Mouse (Mus musculus): Measurements from ENCODE around the gene Tob2. TPM values are rescaled to one million over a fixed set of nuclear protein-coding genes. Genes with fewer than 3 reads are reported as not detected.

Gene Tob2
- polyA plus RNA-seq, 1 experiment from 2014 or later, result 12.3 TPM

- Histone ChIP-seq H3K4me1 (ENCODE audit: insufficient read depth) (peaks cover 30% of the 10 kb centered on the region), H3K27me3 (ENCODE audit: insufficient read depth, low read length) (no peaks in the 10 kb centered on the region), H3K36me3 (replicated peaks; ENCODE audit: insufficient read depth, low read length) (peaks cover 54% of the 10 kb centered on the region), H3K9me3 (ENCODE audit: low read length) (no peaks in the 10 kb centered on the region), H3K4me2 (ENCODE audit: low read depth, low read length) (no peak overlapping the region), H3K27ac (ENCODE audit: low read depth) (no peak overlapping the region), H3K9ac (replicated peaks) (no peak overlapping the region), H3K4me3 (ENCODE audit: low read depth, low read length) (no peak overlapping the region)
- no peak for DNase-seq
- TF ChIP-seq CTCF (IDR thresholded peaks at IDR 0.05; ENCODE audit: low read depth) (no peak), EP300 (IDR thresholded peaks at IDR 0.05; ENCODE audit: low read depth) (no peak)
- 69% methylated on average over 1 of the region's 1 CpGs for WGBS (ENCODE audit: insufficient replicate concordance)
- ATAC-seq, result no peak
These were observed 35.4 kb upstream of the Tob2 start for GRCm38 (mm10) chr15:81894002-81894401.

- peaks cover 61% of the 10 kb centered on the region for H3K36me3 ChIP-seq (replicated peaks; ENCODE audit: insufficient read depth, low read length)
- WGBS (ENCODE audit: insufficient replicate concordance), result 73% methylated on average over 8 of the region's 8 CpGs
- peak; percentile 56 for DNase-seq
- no peak overlapping the region for H3K9ac ChIP-seq (replicated peaks)
- peaks cover 24% of the 10 kb centered on the region for H3K4me1 ChIP-seq (ENCODE audit: insufficient read depth)
- no peaks in the 10 kb centered on the region for H3K9me3 ChIP-seq (ENCODE audit: low read length)
- peak; percentile 73 for ATAC-seq
- no peak overlapping the region for H3K4me3 ChIP-seq (ENCODE audit: low read depth, low read length)
- peak overlapping the region; percentile 63 for H3K27ac ChIP-seq (ENCODE audit: low read depth)
- no peaks in the 10 kb centered on the region for H3K27me3 ChIP-seq (ENCODE audit: insufficient read depth, low read length)
- H3K4me2 ChIP-seq (ENCODE audit: low read depth, low read length), result peak overlapping the region; percentile 42; the same call in 1 of the 2 replicates
- TF ChIP-seq CTCF (IDR thresholded peaks at IDR 0.05; ENCODE audit: low read depth) (peak; percentile 34), EP300 (IDR thresholded peaks at IDR 0.05; ENCODE audit: low read depth) (no peak)
These were observed 33.4 kb upstream of the Tob2 start for GRCm38 (mm10) chr15:81891822-81892580.

- no peak for ATAC-seq
- Histone ChIP-seq H3K27ac (ENCODE audit: low read depth) (peak overlapping the region; percentile 63), H3K9ac (replicated peaks) (no peak overlapping the region), H3K4me3 (ENCODE audit: low read depth, low read length) (no peak overlapping the region), H3K4me1 (ENCODE audit: insufficient read depth) (peaks cover 22% of the 10 kb centered on the region), H3K4me2 (ENCODE audit: low read depth, low read length) (peak overlapping the region; percentile 4; the same call in 1 of the 2 replicates), H3K36me3 (replicated peaks; ENCODE audit: insufficient read depth, low read length) (peaks cover 60% of the 10 kb centered on the region), H3K27me3 (ENCODE audit: insufficient read depth, low read length) (no peaks in the 10 kb centered on the region), H3K9me3 (ENCODE audit: low read length) (no peaks in the 10 kb centered on the region)
- DNase-seq, result no peak
- TF ChIP-seq CTCF (IDR thresholded peaks at IDR 0.05; ENCODE audit: low read depth) (no peak), EP300 (IDR thresholded peaks at IDR 0.05; ENCODE audit: low read depth) (no peak)
- 70% methylated on average over 7 of the region's 7 CpGs for WGBS (ENCODE audit: insufficient replicate concordance)
These were observed 32.7 kb upstream of the Tob2 start for GRCm38 (mm10) chr15:81891140-81891802.

GRCm38 (mm10) chr15:81889175-81889574 is 30.6 kb upstream of the Tob2 start:
- DNase-seq (no peak), ATAC-seq (no peak)
- Histone ChIP-seq H3K27me3 (ENCODE audit: insufficient read depth, low read length) (no peaks in the 10 kb centered on the region), H3K9ac (replicated peaks) (no peak overlapping the region), H3K4me2 (ENCODE audit: low read depth, low read length) (no peak overlapping the region), H3K4me3 (ENCODE audit: low read depth, low read length) (no peak overlapping the region), H3K9me3 (ENCODE audit: low read length) (no peaks in the 10 kb centered on the region), H3K36me3 (replicated peaks; ENCODE audit: insufficient read depth, low read length) (peaks cover 48% of the 10 kb centered on the region), H3K27ac (ENCODE audit: low read depth) (no peak overlapping the region), H3K4me1 (ENCODE audit: insufficient read depth) (peaks cover 22% of the 10 kb centered on the region)
- TF ChIP-seq EP300 (IDR thresholded peaks at IDR 0.05; ENCODE audit: low read depth), result no peak
- TF ChIP-seq CTCF (IDR thresholded peaks at IDR 0.05; ENCODE audit: low read depth), result no peak
- WGBS (ENCODE audit: insufficient replicate concordance), result 89% methylated on average over 7 of the region's 7 CpGs

- TF ChIP-seq EP300 (IDR thresholded peaks at IDR 0.05; ENCODE audit: low read depth) (no peak), CTCF (IDR thresholded peaks at IDR 0.05; ENCODE audit: low read depth) (no peak)
- Histone ChIP-seq H3K4me1 (ENCODE audit: insufficient read depth) (peaks cover 27% of the 10 kb centered on the region), H3K27me3 (ENCODE audit: insufficient read depth, low read length) (no peaks in the 10 kb centered on the region), H3K9ac (replicated peaks) (no peak overlapping the region), H3K9me3 (ENCODE audit: low read length) (no peaks in the 10 kb centered on the region), H3K4me3 (ENCODE audit: low read depth, low read length) (no peak overlapping the region), H3K4me2 (ENCODE audit: low read depth, low read length) (no peak overlapping the region), H3K36me3 (replicated peaks; ENCODE audit: insufficient read depth, low read length) (peaks cover 42% of the 10 kb centered on the region), H3K27ac (ENCODE audit: low read depth) (no peak overlapping the region)
- ATAC-seq (no peak), DNase-seq (no peak)
- 80% methylated on average over 6 of the region's 6 CpGs for WGBS (ENCODE audit: insufficient replicate concordance)
These were observed 28.4 kb upstream of the Tob2 start for GRCm38 (mm10) chr15:81886795-81887550.

- ATAC-seq, result no peak
- no peak for TF ChIP-seq EP300 (IDR thresholded peaks at IDR 0.05; ENCODE audit: low read depth)
- TF ChIP-seq CTCF (IDR thresholded peaks at IDR 0.05; ENCODE audit: low read depth), result no peak
- H3K4me2 ChIP-seq (ENCODE audit: low read depth, low read length), result no peak overlapping the region
- no peak for DNase-seq
- no peak overlapping the region for H3K4me3 ChIP-seq (ENCODE audit: low read depth, low read length)
- H3K36me3 ChIP-seq (replicated peaks; ENCODE audit: insufficient read depth, low read length), result peaks cover 28% of the 10 kb centered on the region; the same call in 1 of the 2 replicates
- peaks cover 23% of the 10 kb centered on the region for H3K4me1 ChIP-seq (ENCODE audit: insufficient read depth)
- H3K27me3 ChIP-seq (ENCODE audit: insufficient read depth, low read length), result no peaks in the 10 kb centered on the region
- 92% methylated on average over 3 of the region's 3 CpGs for WGBS (ENCODE audit: insufficient replicate concordance)
- no peaks in the 10 kb centered on the region for H3K9me3 ChIP-seq (ENCODE audit: low read length)
- H3K9ac ChIP-seq (replicated peaks), result no peak overlapping the region
- no peak overlapping the region for H3K27ac ChIP-seq (ENCODE audit: low read depth)
These were observed 26.9 kb upstream of the Tob2 start for GRCm38 (mm10) chr15:81885418-81885934.

Measured in liver, postnatal 0 days (tissue).